Mouse (Mus musculus): ENCODE results near the gene Olfr800.

Gene Olfr800

DNA sequence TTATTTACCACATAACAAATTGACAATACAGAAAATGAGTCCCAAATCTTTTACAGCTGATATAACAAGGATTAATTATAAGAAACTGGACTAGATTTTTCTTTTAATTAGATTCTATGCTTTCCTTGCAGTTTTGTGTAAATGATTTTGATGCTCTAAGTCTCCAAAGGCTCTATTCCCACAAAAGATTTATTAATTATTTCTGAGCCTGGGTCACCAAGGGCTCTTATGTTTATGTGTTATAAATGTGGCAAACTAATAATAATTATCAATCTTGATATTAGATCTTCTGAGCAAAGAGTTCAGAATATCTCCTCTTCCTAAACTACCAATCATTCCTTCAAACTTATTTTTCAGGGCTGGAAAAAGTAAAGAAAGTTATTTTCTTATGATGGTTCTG lies at the start of gene Olfr800:
TSS of gene Olfr800 (plus strand) at position 301 of the 400 bp plus-strand sequence.
- in situ Hi-C loops (cut with MboI; ENCODE audit: low pct_unique_long_range_greater_than_20kb in 1 of 2, low sequenced_read_pairs in 2 of 2, unreplicated experiment in 1 of 2), result no loop called here

DNA sequence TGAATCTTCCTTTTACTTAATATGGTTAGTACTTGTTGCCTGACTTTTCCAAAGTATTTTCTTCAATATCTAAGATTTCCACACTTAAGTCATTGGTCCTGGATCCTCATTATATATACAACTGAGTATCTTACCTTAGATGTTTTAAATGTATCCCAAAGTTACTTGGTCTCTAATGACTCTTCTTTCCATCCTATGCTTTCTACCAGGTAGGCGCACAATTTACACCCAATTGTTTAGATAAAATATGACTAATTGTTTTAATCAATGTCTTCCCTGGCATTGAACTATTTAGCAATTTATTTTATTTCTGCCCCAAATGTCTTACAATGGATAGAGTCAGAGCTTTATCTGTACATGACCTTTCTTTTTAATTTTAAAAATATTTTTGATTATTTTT lies 45.0 kb upstream of the Olfr800 start, which contains the start of gene Olfr796:
TSS of gene Olfr796 (minus strand) at position 101 of the 400 bp plus-strand sequence.
- in situ Hi-C loops (cut with MboI; ENCODE audit: low pct_unique_long_range_greater_than_20kb in 1 of 2, low sequenced_read_pairs in 2 of 2, unreplicated experiment in 1 of 2), result no loop called here

DNA sequence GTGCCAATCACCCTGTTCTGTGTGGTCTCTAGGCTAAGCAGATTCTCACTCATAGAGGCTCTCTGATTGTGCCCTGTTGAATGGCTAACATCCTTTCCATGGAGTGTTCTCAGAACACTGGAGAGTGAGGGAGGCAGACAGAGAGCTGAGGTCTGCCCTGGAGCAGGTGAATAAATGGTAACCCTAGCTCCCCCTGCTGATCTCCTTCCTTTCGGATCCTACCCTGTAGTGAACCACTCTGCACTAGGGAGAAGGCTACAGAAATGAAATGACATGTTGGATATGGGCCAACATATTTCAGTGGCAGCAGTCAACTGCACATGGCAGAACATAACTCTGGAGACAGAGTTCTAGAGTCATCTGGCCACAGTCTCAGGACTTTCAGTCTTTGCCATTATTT lies 35.8 kb upstream of the Olfr800 start:
- in situ Hi-C loops (cut with MboI; ENCODE audit: low pct_unique_long_range_greater_than_20kb in 1 of 2, low sequenced_read_pairs in 2 of 2, unreplicated experiment in 1 of 2), result no loop called here

DNA sequence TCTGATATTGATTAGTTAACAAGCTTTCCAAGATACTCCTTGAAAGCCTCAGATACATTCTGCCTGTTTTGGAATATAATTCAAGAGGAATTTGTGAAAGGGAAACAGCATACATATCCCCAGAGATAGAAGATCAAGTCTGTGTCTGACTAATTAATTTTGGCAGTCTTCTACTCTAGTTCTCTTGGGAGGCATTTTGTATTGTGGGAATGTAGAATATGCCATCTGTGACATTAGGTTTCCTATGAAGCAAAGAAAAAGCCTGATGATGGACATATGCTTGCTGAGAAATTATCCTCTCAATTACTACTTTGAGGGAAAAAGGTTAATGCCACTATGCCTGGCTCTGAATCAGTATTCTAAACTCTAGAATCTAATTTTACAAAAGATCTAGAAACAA lies 34.2 kb upstream of the Olfr800 start:
- in situ Hi-C loops (cut with MboI; ENCODE audit: low pct_unique_long_range_greater_than_20kb in 1 of 2, low sequenced_read_pairs in 2 of 2, unreplicated experiment in 1 of 2), result no loop called here

DNA sequence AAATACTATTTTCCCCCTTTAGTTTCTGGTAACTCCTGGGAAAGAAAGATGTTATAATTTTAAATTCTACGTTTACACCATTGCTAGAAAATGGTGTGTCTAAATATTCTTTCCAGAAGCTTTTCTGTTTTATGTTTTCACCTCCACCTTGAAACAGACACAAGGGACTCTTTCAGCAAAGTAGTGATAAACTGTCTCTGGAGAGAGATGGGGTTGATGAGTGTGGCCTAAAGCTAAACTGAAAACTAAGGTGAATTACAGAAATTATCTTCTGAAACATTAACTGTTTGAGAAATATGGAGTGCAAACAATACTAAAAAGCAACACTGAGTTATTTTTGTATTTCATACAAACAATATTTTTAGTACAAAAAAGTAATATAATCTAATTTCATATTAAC lies 29.7 kb upstream of the Olfr800 start, which contains the start of gene Olfr798:
TSS of gene Olfr798 (minus strand) at position 101 of the 400 bp plus-strand sequence.
- in situ Hi-C loops (cut with MboI; ENCODE audit: low pct_unique_long_range_greater_than_20kb in 1 of 2, low sequenced_read_pairs in 2 of 2, unreplicated experiment in 1 of 2), result no loop called here

DNA sequence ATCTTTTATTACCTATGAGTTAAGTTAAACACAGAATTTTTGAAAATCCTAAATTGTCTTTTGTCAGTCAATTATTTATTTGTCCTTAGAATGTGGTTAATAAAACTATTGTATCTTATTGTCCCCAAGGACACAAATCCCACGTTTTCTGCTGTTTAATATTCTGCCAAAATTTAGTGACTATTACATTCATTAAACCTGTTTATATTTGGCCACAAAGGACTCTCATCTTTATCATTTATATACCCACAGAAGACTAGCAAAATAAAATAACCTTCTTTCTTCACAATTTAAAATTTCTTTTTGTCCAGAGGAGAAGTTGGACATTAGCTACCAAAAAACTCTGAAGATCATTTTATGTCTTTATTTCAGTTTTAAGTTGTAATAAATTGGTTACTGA lies 20.3 kb upstream of the Olfr800 start, which contains the start of gene Olfr799:
TSS of gene Olfr799 (plus strand) at position 301 of the 400 bp plus-strand sequence.
- in situ Hi-C loops (cut with MboI; ENCODE audit: low pct_unique_long_range_greater_than_20kb in 1 of 2, low sequenced_read_pairs in 2 of 2, unreplicated experiment in 1 of 2), result no loop called here

DNA sequence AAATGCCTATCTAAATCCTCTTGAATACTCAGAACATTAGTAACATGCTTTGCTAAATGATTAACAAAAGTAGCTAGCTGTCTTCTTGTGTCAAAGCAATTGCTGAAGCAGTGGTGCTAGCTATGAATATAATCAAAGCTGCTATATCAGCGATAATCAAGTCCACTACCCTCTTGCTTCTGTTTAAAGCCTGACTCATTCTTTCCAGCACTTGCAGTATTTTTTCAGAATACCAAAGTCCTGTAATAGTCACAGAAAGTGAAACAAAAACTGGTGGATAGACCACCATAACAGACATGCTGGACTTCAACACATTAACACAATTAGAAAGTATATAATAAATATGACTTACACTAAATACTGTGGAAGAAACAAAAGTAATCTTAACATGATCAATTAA lies 5.7 kb upstream of the Olfr800 start:
- in situ Hi-C loops (cut with MboI; ENCODE audit: low pct_unique_long_range_greater_than_20kb in 1 of 2, low sequenced_read_pairs in 2 of 2, unreplicated experiment in 1 of 2), result no loop called here

DNA sequence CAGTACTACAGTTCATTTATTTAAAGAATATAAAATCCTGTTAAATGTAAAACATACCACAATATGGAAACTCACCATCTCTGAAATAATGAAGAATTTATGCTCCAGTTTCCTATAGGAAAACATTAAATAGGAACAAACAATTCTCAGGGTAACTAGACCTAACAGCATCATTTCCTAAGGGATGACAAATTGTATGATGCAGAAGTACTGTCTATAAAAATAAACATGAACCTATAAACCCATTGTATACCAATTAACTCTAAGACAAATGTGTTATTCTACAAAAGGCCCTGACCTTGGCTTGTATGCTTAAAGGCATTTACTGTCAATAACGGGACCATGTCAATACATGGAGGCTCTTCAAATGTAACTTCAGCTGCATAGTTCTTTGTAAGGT lies 16.3 kb downstream of the Olfr800 start, which contains the start of gene Olfr801:
TSS of gene Olfr801 (minus strand) at position 101 of the 400 bp plus-strand sequence.
- in situ Hi-C loops (cut with MboI; ENCODE audit: low pct_unique_long_range_greater_than_20kb in 1 of 2, low sequenced_read_pairs in 2 of 2, unreplicated experiment in 1 of 2), result no loop called here

DNA sequence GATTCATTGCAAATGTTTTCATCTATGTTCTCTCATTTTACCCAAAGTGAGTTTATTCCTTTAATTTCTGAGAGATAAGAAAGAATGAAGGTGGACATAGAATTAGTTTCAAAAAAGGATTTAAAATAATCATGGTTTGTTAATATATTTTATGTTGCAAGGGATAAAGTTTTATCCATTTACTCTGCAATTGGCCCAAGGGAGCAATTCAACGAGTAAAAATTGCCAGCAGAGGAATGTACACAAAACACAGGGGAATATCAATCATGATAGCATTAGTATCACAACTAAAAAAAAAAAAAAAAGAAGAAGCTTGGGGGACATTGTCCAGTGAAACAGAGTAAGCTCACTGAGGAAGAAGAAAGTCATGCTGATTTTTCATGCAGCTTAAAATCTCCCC lies 30.6 kb downstream of the Olfr800 start, which contains the start of gene Olfr802:
TSS of gene Olfr802 (minus strand) at position 101 of the 400 bp plus-strand sequence.
- in situ Hi-C loops (cut with MboI; ENCODE audit: low pct_unique_long_range_greater_than_20kb in 1 of 2, low sequenced_read_pairs in 2 of 2, unreplicated experiment in 1 of 2), result no loop called here

DNA sequence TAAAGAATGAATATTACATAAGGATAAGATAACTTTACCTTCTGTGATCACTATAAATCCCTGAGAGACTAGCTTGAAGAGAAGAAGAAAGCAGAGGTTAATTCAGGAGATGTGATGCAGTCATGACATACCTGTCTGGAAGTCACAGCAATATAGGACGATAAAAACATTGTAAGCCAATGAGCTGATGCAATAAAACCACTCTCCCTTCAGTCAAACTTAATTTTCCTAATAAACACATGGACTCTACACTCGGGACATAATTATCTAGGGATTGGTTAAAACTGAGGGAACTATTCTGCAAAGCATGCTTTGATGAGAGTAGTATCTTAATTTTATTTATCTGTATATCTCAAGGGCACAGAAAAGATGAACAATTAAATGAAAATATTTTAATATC lies 36.7 kb downstream of the Olfr800 start, which contains the start of gene Olfr803:
TSS of gene Olfr803 (minus strand) at position 101 of the 400 bp plus-strand sequence.
- in situ Hi-C loops (cut with MboI; ENCODE audit: low pct_unique_long_range_greater_than_20kb in 1 of 2, low sequenced_read_pairs in 2 of 2, unreplicated experiment in 1 of 2), result no loop called here

DNA sequence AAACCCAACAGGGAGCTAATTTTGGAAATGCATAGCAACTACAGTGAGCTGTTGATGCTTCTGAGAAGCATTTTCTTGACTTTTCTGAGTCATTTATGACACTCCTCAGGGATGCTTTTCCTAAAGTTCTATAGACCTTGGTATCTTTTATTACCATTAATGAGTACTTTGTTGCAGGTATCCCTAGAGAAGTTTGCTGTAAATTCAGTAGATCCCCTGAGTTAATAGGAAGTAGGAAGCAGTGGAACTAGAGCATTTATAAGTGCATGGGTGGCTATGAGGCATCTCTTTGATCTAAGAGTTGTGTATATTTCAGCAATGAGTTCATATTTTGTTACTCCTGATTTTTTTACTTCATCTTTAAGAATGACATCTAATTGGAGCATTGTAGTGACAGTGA lies 45.4 kb downstream of the Olfr800 start, which contains the start of gene Olfr804:
TSS of gene Olfr804 (plus strand) at position 301 of the 400 bp plus-strand sequence.
- in situ Hi-C loops (cut with MboI; ENCODE audit: low pct_unique_long_range_greater_than_20kb in 1 of 2, low sequenced_read_pairs in 2 of 2, unreplicated experiment in 1 of 2), result no loop called here

All from mouse embryonic stem cell (cell line).